Mouse (Mus musculus) CH12.LX (cell line): ENCODE data around the gene Sarnp. TPM values are rescaled to one million over a fixed set of nuclear protein-coding genes. Genes with fewer than 3 reads are reported as not detected.

ENCODE experiments used
- DNase-seq: peaks from one replicate; pipeline ENCODE4 v3.0.0-alpha.2; 2013; ENCODE audit errors: extremely low read depth
- H3K27ac ChIP-seq: 2 replicates; pipeline ENCODE4 v1.5.1; 2012; ENCODE audit warnings: low read depth, mild to moderate bottlenecking, control low read depth, moderate library complexity; ENCODE audit not compliant: insufficient read depth
- H3K27me3 ChIP-seq: replicated peaks from 2 replicates; pipeline ENCODE3; 2012; ENCODE audit warnings: inconsistent platforms
- H3K36me3 ChIP-seq, 2 experiments: replicated peaks in 1 of 2; 2 replicates each; pipeline versions ENCODE3 to v1.6.1; 2012; ENCODE audit warnings: inconsistent platforms in 1 of 2, low read length in 1 of 2, mild to moderate bottlenecking in 1 of 2, mixed read lengths in 1 of 2, moderate library complexity in 1 of 2; ENCODE audit not compliant: control insufficient read depth in 1 of 2, insufficient read depth in 1 of 2
- H3K4me1 ChIP-seq, 2 experiments: 2 replicates each; pipeline ENCODE4 v1.6.1; 2012; ENCODE audit warnings: inconsistent platforms in 1 of 2, moderate library complexity in 1 of 2; ENCODE audit not compliant: insufficient read depth in 2 of 2, control insufficient read depth in 1 of 2
- H3K4me2 ChIP-seq: 2 replicates; pipeline ENCODE4 v1.6.1; 2012; ENCODE audit warnings: low read depth, mild to moderate bottlenecking, control low read depth; ENCODE audit not compliant: poor library complexity, insufficient read depth, severe bottlenecking
- H3K4me3 ChIP-seq, 3 experiments: fragments of 150-350 bp in 1 of 3; sonication (generic) in 1 of 3; replicated peaks in 1 of 3; 2 replicates each; pipeline versions ENCODE3 to v1.5.1; 2011 to 2012; ENCODE audit warnings: low read depth in 2 of 3, low read length in 2 of 3, mild to moderate bottlenecking in 2 of 3, moderate library complexity in 2 of 3, control low read depth in 1 of 3, improper control_type of control experiment in 1 of 3, inconsistent platforms in 1 of 3, mixed read lengths in 1 of 3; ENCODE audit not compliant: poor library complexity in 1 of 3
- H3K79me2 ChIP-seq: replicated peaks from 2 replicates; pipeline ENCODE4 v1.6.1; 2012; ENCODE audit warnings: mild to moderate bottlenecking, moderate library complexity; ENCODE audit not compliant: control insufficient read depth, poor library complexity, insufficient read depth, severe bottlenecking; ENCODE audit errors: extremely low read depth
- H3K9ac ChIP-seq: 2 replicates; pipeline ENCODE4 v1.6.1; 2012; ENCODE audit warnings: low read depth, mild to moderate bottlenecking, control low read depth, moderate library complexity; ENCODE audit not compliant: insufficient read depth
- H3K9me3 ChIP-seq: replicated peaks from 2 replicates; pipeline ENCODE3; 2012; ENCODE audit warnings: low read length, inconsistent platforms, mixed read lengths
- CHD2 ChIP-seq: IDR thresholded peaks from 2 replicates; pipeline ENCODE4 v1.6.1; 2011; ENCODE audit warnings: low read length, improper control_type of control experiment
- ELF1 ChIP-seq: IDR thresholded peaks from 2 replicates; pipeline ENCODE4 v1.6.1; 2014; ENCODE audit warnings: low read depth, mild to moderate bottlenecking, inconsistent platforms, low read length, improper control_type of control experiment
- EP300 ChIP-seq: IDR thresholded peaks from 2 replicates; pipeline ENCODE4 v1.6.1; 2011; ENCODE audit warnings: low read length, improper control_type of control experiment
- HCFC1 ChIP-seq: IDR thresholded peaks from 2 replicates; pipeline ENCODE4 v1.6.1; 2012; ENCODE audit warnings: low read depth, mild to moderate bottlenecking, inconsistent platforms, low read length, improper control_type of control experiment
- MAFK ChIP-seq: IDR thresholded peaks from 2 replicates; pipeline ENCODE4 v1.6.1; 2011; ENCODE audit warnings: low read length, improper control_type of control experiment; ENCODE audit not compliant: insufficient replicate concordance
- MAX ChIP-seq: IDR thresholded peaks from 2 replicates; pipeline ENCODE4 v1.6.1; 2011; ENCODE audit warnings: low read length, improper control_type of control experiment
- MEF2A ChIP-seq: IDR thresholded peaks from 2 replicates; pipeline ENCODE4 v1.6.1; 2014; ENCODE audit warnings: low read depth, mild to moderate bottlenecking, inconsistent platforms, low read length, improper control_type of control experiment, borderline replicate concordance
- MXI1 ChIP-seq: IDR thresholded peaks from 2 replicates; pipeline ENCODE4 v1.6.1; 2011; ENCODE audit warnings: mild to moderate bottlenecking, low read depth, low read length, improper control_type of control experiment
- MYC ChIP-seq: IDR thresholded peaks from 2 replicates; pipeline ENCODE4 v1.6.1; 2011; ENCODE audit warnings: low read depth, mild to moderate bottlenecking, improper control_type of control experiment, low read length
- NELFE ChIP-seq: IDR thresholded peaks from 2 replicates; pipeline ENCODE4 v1.6.1; 2011; ENCODE audit warnings: low read depth, low read length, improper control_type of control experiment
- NRF1 ChIP-seq: IDR thresholded peaks from 2 replicates; pipeline ENCODE4 v1.6.1; 2014; ENCODE audit warnings: low read depth, mild to moderate bottlenecking, inconsistent platforms, low read length, improper control_type of control experiment, moderate library complexity
- PAX5 ChIP-seq: IDR thresholded peaks from 2 replicates; pipeline ENCODE4 v1.6.1; 2012; ENCODE audit warnings: low read length, inconsistent platforms, mixed read lengths
- POLR2A ChIP-seq: IDR thresholded peaks from 2 replicates; pipeline ENCODE4 v1.6.1; 2011; ENCODE audit warnings: low read depth, mild to moderate bottlenecking, improper control_type of control experiment, low read length
- POLR2AphosphoS2 ChIP-seq: IDR thresholded peaks from 2 replicates; pipeline ENCODE4 v1.6.1; 2011; ENCODE audit warnings: low read depth, low read length, improper control_type of control experiment
- RAD21 ChIP-seq: IDR thresholded peaks from 2 replicates; pipeline ENCODE4 v1.6.1; 2011; ENCODE audit warnings: low read depth, mild to moderate bottlenecking, low read length, improper control_type of control experiment, moderate library complexity
- RCOR1 ChIP-seq: conservative IDR thresholded peaks from 2 replicates; pipeline ENCODE4 v1.6.1; 2012; ENCODE audit warnings: low read depth, mild to moderate bottlenecking, inconsistent platforms, low read length, improper control_type of control experiment
- SIN3A ChIP-seq: IDR thresholded peaks from 2 replicates; pipeline ENCODE4 v1.6.1; 2012; ENCODE audit warnings: low read length, improper control_type of control experiment, inconsistent platforms
- SMC3 ChIP-seq: IDR thresholded peaks from 2 replicates; pipeline ENCODE4 v1.6.1; 2011; ENCODE audit warnings: low read depth, low read length, improper control_type of control experiment
- TBP ChIP-seq: conservative IDR thresholded peaks from 2 replicates; pipeline ENCODE4 v1.6.1; 2011; ENCODE audit warnings: low read depth, low read length, improper control_type of control experiment
- TCF12 ChIP-seq: IDR thresholded peaks from 2 replicates; pipeline ENCODE4 v1.6.1; 2014; ENCODE audit warnings: low read depth, mild to moderate bottlenecking, inconsistent platforms, low read length, improper control_type of control experiment
- USF2 ChIP-seq: conservative IDR thresholded peaks from 2 replicates; pipeline ENCODE4 v1.6.1; 2011; ENCODE audit warnings: low read depth, low read length, improper control_type of control experiment
- ZMIZ1 ChIP-seq: IDR thresholded peaks from 2 replicates; pipeline ENCODE4 v1.6.1; 2012; ENCODE audit warnings: low read depth, mild to moderate bottlenecking, inconsistent platforms, low read length, improper control_type of control experiment
- ZNF384 ChIP-seq: IDR thresholded peaks from 2 replicates; pipeline ENCODE4 v1.6.1; 2012; ENCODE audit warnings: low read depth, low read length, improper control_type of control experiment, inconsistent platforms
- dilution Hi-C: fragments of 300-500 bp; cut with MboI; formaldehyde crosslinking; loops from 2 replicates; pipeline ENCODE4 v1.14.3; 2020; ENCODE audit warnings: low sequenced_read_pairs; ENCODE audit not compliant: extremely low pct_unique_long_range_greater_than_20kb, extremely low pct_ligation_motif_present
- in situ Hi-C: fragments of 300-500 bp; cut with MboI; formaldehyde crosslinking; loops from 3 replicates; pipeline ENCODE4 v1.14.3; 2019; ENCODE audit warnings: low sequenced_read_pairs, low pct_ligation_motif_present, low pct_unique_long_range_greater_than_20kb, mixed read lengths
- polyA plus RNA-seq: library from polyadenylated mRNA; unstranded; fragments of >175 nt; gene quantifications from 2 replicates; pipeline ENCODE4 v1.2.1, GENCODE M21; 2012; ENCODE audit warnings: low read depth; ENCODE audit not compliant: insufficient read length
- total RNA-seq, 2 experiments: library from RNA; depleted of rRNA; stranded (reverse); fragments of 300-350 nt in 1 of 2; fragments of >200 nt in 1 of 2; gene quantifications; 2 replicates each; pipeline ENCODE4 v1.2.3; 2012 to 2014

Sarnp gene
- total and polyA plus RNA-seq, 3 experiments: 75.4 to 283 (median 170) TPM

DNA sequence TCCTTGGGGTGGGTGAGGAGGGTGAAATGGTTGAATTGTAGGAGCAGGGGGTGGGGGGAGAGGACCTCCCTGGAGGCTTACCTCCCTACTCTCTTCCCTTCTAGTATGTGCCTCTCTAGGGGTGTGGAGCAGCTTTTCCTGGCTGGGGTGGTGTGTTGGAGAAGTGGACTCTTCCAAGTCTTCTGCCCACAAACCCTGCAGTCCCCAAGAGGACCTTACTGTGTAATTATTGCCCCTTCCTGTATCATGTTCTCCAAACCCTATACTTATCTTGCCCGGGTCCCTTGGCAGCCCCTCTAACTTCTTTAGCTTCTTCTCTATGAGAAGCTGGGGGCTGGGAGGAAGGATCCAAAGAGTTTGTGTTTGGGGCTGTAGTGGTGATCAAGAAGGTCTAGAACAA lies 79.7 kb downstream of the Sarnp start:
- no peak overlapping the region for H3K4me2 ChIP-seq
- TF ChIP-seq MAX (no peak), RCOR1 (no peak), MYC (no peak), NRF1 (no peak), TCF12 (no peak), POLR2A (no peak), ELF1 (no peak), RAD21 (no peak), MXI1 (no peak), ZMIZ1 (no peak), SIN3A (no peak), MAFK (no peak), PAX5 (no peak), ZNF384 (no peak)
- peaks cover 25% of the 10 kb centered on the region for H3K27me3 ChIP-seq
- H3K4me3 ChIP-seq: no peak overlapping the region
- in situ Hi-C loops (loop anchor here (5.0 kb wide), 2 partner anchors 60 to 125 kb away; no protein-coding TSS in a partner anchor), dilution Hi-C loops (no loop called here)
- no peak overlapping the region for H3K27ac ChIP-seq
- no peaks in the 10 kb centered on the region for H3K36me3 ChIP-seq
- H3K79me2 ChIP-seq: no peaks in the 10 kb centered on the region
- H3K9me3 ChIP-seq: no peaks in the 10 kb centered on the region
- H3K9ac ChIP-seq: no peak overlapping the region
- DNase-seq: no peak
- H3K4me1 ChIP-seq: peaks cover 4 to 14% of the 10 kb centered on the region in 2 experiments; a peak in 2 of 4 replicates

DNA sequence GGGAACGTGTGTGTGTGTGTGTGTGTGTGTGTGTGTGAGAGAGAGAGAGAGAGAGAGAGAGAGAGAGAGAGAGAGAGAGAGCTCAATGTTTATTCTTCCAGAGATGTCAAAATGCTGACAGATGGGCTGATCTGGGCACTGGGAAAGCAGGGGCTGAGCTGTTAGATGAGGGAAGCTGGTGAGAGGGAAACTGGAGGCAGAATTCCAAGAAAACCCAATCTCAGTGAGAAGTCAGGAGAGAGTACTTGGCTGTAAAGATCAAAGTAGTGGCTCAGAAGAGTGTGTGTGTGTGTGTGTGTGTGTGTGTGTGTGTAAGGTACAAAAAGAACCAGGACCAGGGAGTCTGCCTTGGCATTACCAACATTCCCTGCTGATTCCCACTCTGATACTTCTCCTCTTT lies 80.4 kb downstream of the Sarnp start:
- peaks cover 5 to 9% of the 10 kb centered on the region in 2 experiments; a peak in 3 of 4 replicates for H3K4me1 ChIP-seq
- peaks cover 20% of the 10 kb centered on the region for H3K27me3 ChIP-seq
- dilution Hi-C loops: no loop called here
- no peaks in the 10 kb centered on the region for H3K36me3 ChIP-seq
- no peaks in the 10 kb centered on the region for H3K79me2 ChIP-seq
- H3K4me2 ChIP-seq: no peak overlapping the region
- no peak overlapping the region for H3K9ac ChIP-seq
- TF ChIP-seq RAD21 (no peak), SIN3A (no peak), TBP (no peak), NELFE (no peak), MEF2A (no peak), POLR2AphosphoS2 (no peak), HCFC1 (no peak), MAFK (no peak), EP300 (no peak), SMC3 (no peak), USF2 (no peak), CHD2 (no peak)
- TF ChIP-seq, all 38 proteins: peak for 0
- in situ Hi-C loops: loop anchor here (5.0 kb wide), 2 partner anchors 60 to 125 kb away; no protein-coding TSS in a partner anchor
- Histone ChIP-seq H3K9me3 (no peaks in the 10 kb centered on the region), H3K27ac (no peak overlapping the region), H3K4me3 (no peak overlapping the region)
- DNase-seq: no peak
